Mouse (Mus musculus) forebrain, embryonic 13.5 days (tissue): ENCODE results near the gene Mut. TPM values are rescaled to one million over a fixed set of nuclear protein-coding genes. Genes with fewer than 3 reads are reported as not detected.

Experiments used
- ATAC-seq: fragments of 200-750 bp; cut with Nextera tagmentation; 2 replicates; pipeline ENCODE4 v1.8.0; 2017
- H3K27ac ChIP-seq: fragments of 300-500 bp; sonication (generic); 2 replicates; pipeline ENCODE4 v1.5.1; 2015; ENCODE audit warnings: inconsistent platforms, mild to moderate bottlenecking, moderate library complexity
- H3K27me3 ChIP-seq: fragments of 300-500 bp; sonication (generic); 2 replicates; pipeline ENCODE4 v1.6.1; 2015; ENCODE audit warnings: mild to moderate bottlenecking, inconsistent platforms
- H3K36me3 ChIP-seq: fragments of 300-500 bp; sonication (generic); 2 replicates; pipeline ENCODE4 v1.6.1; 2015; ENCODE audit warnings: mild to moderate bottlenecking, inconsistent platforms; ENCODE audit not compliant: poor library complexity, severe bottlenecking
- H3K4me1 ChIP-seq: fragments of 300-500 bp; sonication (generic); 2 replicates; pipeline ENCODE4 v1.6.1; 2015; ENCODE audit warnings: inconsistent platforms
- H3K4me2 ChIP-seq: fragments of 300-500 bp; sonication (generic); 2 replicates; pipeline ENCODE4 v1.6.1; 2015; ENCODE audit warnings: inconsistent platforms, mild to moderate bottlenecking, moderate library complexity
- H3K4me3 ChIP-seq: fragments of 300-500 bp; sonication (generic); 2 replicates; pipeline ENCODE4 v1.5.1; 2015; ENCODE audit warnings: mild to moderate bottlenecking, inconsistent platforms
- H3K9ac ChIP-seq: fragments of 300-500 bp; sonication (generic); 2 replicates; pipeline ENCODE4 v1.6.1; 2015; ENCODE audit warnings: mild to moderate bottlenecking, inconsistent platforms
- H3K9me3 ChIP-seq: fragments of 300-500 bp; sonication (generic); replicated peaks from 2 replicates; pipeline ENCODE4 v1.6.1; 2016; ENCODE audit warnings: inconsistent platforms
- WGBS: fragments of 180-500 bp; shearing (Covaris S2); methylation state at CpG from one replicate; pipeline ENCODE4 v1.1.7; 2015; 5-methylcytosine and 5-hydroxymethylcytosine counted together
- polyA plus RNA-seq: library from polyadenylated mRNA; unstranded; fragments of >200 nt; fragmentation: Nextera tagmentation; extraction: Ambion mirVana; gene quantifications from 2 replicates; pipeline ENCODE4 v1.2.1, GENCODE M21; 2015

Mut gene
- polyA plus RNA-seq, 1 experiment from 2014 or later, result 19.1 TPM

DNA sequence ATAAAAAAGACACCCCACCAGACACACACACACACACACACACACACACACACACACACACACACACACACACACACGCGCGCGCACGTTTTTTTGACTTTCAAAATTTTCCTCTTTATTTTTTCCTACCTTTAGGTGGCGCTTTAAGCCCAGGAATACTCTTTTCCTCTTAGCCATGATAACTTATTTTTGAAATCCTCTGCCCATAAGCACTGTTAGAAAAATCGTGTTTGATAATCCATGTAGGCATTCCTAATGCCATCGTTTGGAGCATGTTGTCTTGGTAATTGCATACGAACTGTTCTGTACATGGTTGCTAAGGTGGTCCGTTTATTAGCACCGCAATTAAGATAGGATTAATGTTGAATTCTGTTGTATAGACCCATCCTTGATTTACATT is 43.4 kb downstream of the Mut start:
- no peak overlapping the region for H3K27ac ChIP-seq
- H3K9me3 ChIP-seq, result no peaks in the 10 kb centered on the region
- ATAC-seq, result peak; percentile 63
- H3K4me1 ChIP-seq, result no peaks in the 10 kb centered on the region
- H3K36me3 ChIP-seq, result no peaks in the 10 kb centered on the region
- no peak overlapping the region for H3K9ac ChIP-seq
- no peak overlapping the region for H3K4me3 ChIP-seq
- WGBS, result 67% methylated on average over 11 of the region's 11 CpGs
- no peak overlapping the region for H3K4me2 ChIP-seq
- H3K27me3 ChIP-seq, result no peaks in the 10 kb centered on the region

DNA sequence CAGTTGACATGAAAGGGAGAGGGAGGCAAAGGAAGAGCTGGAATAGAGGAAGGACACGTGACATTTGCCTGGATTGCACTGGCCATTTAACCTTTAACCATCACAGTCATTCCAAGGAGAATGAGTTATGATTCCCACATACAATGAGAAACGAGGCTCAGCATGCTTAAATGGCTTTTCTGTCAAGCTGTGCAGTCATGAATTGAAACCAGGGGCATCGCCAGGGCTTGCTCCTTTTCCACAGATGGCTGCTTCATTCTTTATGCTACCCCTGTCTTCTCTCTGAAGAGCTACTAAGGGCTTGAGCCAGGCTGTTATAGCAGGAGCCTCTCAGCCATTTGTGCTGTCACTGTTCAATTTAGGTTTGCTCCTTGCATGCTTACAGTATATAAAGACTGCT is 57.6 kb downstream of the Mut start:
- no peaks in the 10 kb centered on the region for H3K36me3 ChIP-seq
- no peak overlapping the region for H3K4me2 ChIP-seq
- H3K27ac ChIP-seq, result no peak overlapping the region
- H3K4me1 ChIP-seq, result no peaks in the 10 kb centered on the region
- WGBS, result 49% methylated on average over 3 of the region's 3 CpGs
- no peak for ATAC-seq
- H3K9ac ChIP-seq, result no peak overlapping the region
- H3K4me3 ChIP-seq, result no peak overlapping the region
- no peaks in the 10 kb centered on the region for H3K9me3 ChIP-seq
- no peaks in the 10 kb centered on the region for H3K27me3 ChIP-seq

Other genes with a start within 250 kb of the Mut start
- gene Esp1, start 207.6 kb upstream of the Mut start, polyA plus RNA-seq, result not detected in 2 replicates
- not detected in 2 replicates for gene Crisp2, start 127.7 kb upstream of the Mut start, polyA plus RNA-seq
- gene Rhag, start 123.6 kb upstream of the Mut start, polyA plus RNA-seq, result 0.06 and 0.76 TPM in 2 replicates
- gene 9130008F23Rik, start 54.1 kb upstream of the Mut start, polyA plus RNA-seq, result 0.37 and 0.81 TPM in 2 replicates
- gene Glyatl3, start 20.3 kb upstream of the Mut start, polyA plus RNA-seq, result not detected in 2 replicates
- 29.5 and 29.6 TPM in 2 replicates for gene Cenpq, start 362 bp downstream of the Mut start, polyA plus RNA-seq